Mouse (Mus musculus) neural tube, embryonic 10.5 days (tissue): Measurements from ENCODE around the gene Taok1.
"Not testable (repeated sequence)": the region's sequence is repeated elsewhere in the genome, so short reads cannot be mapped to it uniquely, and the experiment has no call there.

Experiments
- DNase-seq: peaks from one replicate; pipeline ENCODE4 v3.0.0-alpha.2; 2017; ENCODE audit warnings: low spot score; ENCODE audit errors: extremely low spot score

Gene Taok1

DNA sequence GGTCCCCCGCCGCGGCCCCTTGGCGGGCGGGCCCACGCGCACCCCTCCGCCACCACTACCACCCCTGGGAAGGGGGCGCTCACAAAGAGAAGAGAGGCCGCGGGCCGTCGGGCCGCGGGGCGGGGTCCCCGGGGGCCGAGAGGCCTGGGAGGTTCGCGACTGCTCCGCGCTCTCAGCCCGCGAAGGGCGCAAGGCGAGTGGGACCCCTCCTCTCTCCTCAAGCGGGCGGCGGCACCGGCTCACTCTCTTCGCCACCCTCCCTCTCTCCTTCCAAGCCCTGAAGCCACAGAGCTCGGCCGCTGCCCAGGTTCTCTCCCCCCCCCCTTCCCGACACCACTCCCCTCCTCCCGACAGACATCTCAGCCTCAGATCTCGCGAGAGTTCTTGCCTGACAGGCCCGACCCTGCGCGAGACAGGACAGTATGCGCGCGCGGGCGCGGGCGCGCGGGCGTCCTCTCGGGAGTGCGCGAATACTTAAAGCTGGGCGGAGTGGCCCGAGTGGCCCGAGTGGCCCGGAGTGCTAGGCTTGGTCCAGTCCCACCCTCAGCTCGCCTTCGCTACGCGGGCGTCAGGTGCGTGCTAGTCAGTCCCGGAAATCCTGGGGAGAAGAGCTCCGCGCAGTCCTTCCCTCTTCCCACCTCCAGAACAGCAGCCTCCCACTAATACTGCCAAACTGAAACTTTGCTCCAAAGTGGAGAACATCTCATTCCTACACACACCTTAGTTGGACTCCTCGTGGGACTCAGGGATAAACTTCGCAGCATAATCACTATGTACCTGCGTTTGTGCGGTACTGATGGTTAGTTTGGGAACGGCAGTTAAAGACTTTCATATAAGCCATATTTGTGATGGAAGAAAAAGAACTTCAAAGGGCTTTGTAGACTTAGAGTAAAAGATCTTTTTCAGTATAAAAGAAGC is at the start of gene Taok1:
TSS of gene Taok1 (minus strand) at position 278 of the 918 bp plus-strand sequence.
- peak; percentile 96 for DNase-seq

DNA sequence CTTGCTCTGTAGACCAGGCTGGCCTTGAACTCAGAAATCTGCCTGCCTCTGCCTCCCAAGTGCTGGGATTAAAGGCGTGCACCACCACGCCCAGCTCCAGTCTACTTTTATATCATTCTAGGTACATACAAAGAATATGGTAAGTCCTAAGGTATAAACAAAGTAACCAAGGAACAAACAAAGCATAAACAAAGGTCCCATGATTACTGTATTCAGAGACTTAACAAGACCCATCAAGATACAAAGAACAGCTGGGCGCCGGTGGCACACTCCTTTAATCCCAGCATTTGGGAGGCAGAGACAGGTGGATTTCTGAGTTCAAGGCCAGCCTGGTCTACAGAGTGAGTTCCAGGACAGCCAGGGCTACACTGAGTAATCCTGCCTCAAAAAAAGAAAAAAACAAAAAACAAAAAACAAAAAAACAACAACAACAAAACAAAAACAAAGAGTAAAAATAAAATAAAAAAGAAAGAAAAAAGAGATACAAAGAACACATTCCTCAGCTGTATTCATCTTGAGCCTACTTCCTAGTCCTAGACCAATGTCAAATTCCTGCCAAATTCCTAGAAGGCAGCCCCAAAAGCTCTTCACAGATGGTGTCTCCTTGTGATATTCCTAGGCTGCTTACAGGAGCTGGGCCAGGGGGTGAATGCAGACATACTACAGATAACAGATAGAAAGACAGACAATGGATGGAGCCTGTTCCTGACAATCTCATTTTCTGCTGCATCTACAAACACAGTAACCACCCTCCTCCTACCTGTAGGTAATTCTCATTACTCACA is 46.0 kb upstream of the Taok1 start:
- not testable (repeated sequence) for DNase-seq

DNA sequence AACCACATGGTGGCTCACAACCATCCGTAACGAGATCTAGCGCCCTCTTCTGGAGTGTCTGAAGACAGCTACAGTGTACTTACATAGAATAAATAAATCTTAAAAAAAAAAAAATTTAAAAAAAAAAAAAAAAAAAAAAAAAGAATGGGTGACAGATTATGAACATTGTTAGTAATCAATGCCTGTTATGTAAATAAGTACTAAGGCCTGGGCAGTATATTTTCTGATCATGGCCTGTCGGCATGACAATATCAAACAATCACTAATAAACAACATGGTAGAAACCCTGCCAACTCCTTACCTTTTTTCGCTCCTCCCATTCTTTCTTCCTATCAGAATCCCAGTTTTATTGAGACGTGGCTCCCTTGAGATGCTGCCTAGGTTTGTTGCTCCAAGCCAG is 44.9 kb upstream of the Taok1 start:
- no peak for DNase-seq

DNA sequence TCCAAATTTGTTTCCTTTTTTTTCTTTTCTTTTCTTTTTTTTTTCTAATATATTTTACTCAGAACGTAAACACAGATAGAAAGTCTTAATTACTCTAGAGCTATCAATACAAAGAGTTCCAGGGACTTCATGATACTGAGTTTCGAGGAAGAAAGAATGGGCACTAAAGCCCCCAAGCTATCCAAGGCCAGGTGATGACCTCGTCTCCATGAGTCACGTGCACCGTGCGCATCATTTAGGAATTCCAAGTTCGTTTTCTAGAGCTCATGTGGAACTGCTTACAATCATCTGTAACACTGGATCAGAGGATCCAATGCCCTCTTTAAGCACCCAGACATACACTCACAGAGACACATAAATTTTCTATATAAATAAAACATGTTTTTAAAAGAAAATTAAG is 41.3 kb upstream of the Taok1 start:
- DNase-seq: no peak

DNA sequence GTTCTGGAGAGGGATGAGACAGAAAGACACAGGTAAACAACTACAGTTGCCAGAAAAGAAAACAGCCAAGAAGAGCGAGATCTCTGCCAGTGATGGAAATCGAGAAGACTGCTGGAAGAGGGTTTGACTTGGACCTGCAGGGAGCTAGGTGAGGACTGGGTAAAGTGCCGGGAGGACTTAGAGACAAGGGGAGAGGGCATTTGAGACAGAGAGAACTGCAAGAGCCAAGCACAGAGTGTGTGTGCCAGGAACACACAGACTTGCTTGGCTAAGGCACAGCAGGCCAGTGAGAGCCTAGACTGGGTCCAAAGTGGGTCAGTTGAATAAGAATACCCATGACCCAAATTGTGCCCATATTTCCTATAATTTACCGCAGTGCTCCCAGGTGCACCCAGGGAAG is 37.9 kb upstream of the Taok1 start:
- DNase-seq: no peak

DNA sequence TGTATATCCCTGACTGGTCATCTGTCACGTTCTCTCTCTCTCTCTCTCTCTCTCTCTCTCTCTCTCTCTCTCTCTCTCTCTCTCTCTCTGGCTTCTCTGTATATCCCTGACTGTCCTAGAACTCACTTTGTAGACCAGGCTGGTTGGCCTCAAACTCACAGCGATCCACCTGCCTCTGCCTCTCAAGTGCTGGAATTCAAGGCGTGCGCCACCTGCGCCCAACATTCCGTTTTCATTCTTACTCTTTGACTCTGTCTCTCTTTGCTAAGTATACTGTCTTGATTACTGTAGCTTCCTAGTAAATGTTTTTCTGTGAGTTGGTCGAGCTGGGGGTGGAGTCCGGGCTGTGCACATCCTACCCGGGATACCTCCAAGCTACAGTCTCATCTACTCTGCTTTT is 33.8 kb upstream of the Taok1 start:
- no peak for DNase-seq

DNA sequence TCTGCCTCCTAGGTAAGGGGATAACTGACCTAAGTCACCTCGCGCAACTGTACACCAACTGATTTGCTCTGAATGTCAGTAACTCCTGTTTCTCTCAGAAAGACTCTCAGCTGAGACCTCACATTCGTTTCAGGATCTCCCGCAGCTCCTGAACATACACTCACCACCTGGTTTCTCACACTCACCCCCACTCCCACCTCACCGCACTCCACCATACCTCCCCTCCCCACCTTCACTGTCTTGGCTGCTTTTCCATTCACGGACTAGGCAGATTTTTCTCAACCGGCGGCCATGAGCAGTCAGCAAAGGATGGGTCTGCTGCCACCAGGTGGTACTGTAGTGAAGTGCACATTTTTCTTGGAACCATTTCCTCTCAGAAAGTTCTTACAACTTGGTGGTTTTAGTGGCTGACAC is 22.6 kb upstream of the Taok1 start:
- peak; percentile 79 for DNase-seq

DNA sequence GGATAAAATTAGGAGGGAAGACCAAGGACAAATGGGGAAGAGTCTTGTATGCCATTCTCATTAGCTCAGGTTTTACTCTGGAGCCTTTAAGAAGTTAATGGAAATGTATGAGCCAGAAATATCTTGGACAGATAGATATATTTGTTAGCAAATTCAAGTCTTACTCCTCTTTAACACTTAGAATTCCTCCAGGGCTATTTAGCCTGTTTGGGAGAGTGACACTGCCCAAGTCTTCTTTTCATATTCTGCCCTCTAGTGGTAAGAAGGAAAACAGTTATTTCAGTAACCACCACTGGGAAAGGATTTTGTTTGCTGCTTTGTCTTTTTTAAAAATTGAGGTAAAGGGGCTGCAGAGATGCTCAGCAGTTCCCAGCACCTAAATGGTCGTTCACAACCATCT is 21.9 kb upstream of the Taok1 start:
- no peak for DNase-seq

DNA sequence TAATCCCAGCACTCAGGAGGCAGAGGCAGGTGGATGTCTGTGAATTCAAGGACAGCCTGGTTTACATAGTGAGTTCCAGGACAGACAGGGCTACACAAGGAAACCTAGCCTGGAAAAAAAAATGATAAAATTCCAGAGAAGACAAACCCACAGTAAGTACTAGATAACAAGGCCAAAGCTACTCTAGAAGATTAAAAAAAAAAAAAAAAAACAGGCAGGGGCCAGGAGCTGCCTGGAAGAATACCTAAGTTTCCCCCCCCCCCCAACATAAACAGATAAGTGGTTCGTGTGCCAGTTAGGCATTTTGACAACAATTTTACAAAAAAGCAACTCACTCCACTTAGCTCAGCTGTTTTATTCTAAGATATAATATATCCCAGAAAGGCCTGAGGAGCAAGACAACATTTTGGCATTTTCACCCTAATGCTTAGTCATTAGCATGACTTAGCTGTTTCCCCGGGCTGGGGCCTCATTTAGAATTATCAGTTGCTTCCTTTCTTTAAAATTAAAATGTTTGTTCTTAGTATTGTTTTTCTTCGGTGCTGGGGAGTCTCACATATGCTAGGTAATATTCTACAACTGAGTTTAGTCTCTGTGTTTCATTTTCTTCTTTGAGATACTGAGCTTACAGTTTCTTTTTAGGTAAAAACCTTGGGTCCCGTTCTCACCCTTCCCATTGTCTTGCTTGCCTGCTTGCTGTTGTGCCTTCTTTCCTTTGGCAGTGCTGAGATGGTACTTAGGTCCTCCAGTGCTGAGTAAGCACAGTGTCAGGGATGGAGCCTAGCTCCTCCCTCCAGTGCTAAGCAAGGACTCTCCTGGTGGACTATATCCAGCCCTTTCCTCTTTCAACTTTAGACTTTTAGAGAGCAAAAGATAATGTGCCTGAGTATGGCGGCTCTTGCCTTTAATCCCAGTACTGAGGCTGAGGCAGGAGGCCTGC is 19.3 kb upstream of the Taok1 start:
- no peak for DNase-seq

DNA sequence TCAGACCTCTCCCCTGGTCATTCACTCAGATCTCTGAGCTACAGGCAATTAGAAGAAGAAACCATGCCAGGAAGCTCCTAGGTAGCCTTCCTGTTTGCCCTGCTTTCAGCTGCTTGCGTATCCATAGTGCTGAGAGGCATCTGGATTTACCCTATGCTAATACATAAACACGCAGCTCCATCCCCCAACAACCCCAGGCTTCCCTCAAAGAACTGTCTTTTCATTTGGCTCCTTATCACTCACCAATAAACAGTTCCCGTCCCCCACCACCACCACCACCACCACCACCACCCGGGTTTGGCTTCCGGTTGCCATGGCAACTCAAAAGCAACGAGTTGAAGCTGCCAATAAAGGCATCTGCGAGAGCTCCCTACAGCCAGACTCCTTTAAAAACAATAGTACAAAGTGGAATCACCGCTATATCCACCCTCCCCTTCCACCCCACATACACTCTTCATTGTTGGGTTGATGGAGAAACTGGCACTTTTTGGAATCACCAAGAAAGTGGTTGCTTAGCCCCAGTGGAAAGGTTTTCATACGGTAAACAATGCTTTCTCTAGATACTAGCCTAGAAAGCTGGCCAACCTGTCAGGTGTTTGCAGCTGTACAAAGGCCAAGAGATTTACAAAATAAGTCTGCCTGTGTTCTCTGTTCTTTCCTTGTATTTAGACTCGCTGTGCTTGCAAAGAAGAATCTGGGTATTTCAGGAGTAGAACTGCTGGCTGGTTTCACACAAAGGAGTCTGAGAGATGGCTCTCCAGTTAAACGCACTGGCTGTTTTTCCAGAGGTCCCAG is 17.6 kb upstream of the Taok1 start:
- peak; percentile 55 for DNase-seq

DNA sequence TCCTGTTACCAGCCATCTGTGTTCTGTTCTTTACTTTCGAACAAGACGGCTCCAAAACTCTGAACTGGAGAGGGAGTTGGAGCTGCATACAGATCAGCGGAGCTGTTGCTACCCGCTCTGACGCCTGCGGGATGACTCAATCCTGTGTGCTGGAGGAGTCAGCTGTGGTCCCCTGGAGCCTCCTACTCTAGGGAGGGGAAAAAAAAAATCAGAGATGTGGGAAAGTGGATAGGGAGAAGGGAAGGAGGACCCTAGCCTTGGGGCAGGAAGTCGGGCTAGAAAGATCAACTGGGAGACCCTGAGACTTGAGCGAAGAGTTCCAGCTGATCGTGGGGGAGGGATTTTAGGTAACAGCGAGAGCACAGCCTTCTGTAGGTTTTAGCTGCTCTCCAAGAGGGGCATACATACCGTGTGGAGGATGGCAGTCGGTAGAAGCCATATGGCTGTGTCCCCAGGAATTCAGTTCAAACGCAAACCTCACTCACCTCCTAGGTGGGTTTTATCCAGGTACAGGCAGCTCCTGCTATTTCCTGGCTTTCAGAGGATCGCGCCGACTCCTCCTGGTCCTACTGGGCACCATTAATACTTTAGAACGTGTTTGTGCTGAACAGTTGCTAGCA is 16.9 kb upstream of the Taok1 start:
- DNase-seq: peak; percentile 27

DNA sequence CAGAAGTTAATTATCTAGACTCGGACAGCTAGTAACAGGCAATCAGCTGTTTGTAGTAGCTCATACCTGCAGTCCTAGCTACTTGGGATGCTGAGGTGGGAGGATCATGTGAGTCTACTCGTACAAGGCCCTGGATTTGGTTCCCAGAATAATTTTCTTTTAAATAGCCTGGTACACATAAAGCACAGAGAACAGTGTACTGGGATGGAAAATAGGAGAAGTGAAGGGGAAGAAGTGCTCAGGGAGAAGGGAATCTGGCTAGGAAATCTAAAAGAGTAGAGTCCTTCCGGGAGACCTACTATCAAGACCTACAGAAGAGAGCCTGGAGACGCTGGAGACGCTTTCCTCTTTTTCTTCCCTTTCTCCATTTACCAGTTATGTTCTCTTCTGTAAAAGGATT is 16.4 kb upstream of the Taok1 start:
- DNase-seq: no peak

DNA sequence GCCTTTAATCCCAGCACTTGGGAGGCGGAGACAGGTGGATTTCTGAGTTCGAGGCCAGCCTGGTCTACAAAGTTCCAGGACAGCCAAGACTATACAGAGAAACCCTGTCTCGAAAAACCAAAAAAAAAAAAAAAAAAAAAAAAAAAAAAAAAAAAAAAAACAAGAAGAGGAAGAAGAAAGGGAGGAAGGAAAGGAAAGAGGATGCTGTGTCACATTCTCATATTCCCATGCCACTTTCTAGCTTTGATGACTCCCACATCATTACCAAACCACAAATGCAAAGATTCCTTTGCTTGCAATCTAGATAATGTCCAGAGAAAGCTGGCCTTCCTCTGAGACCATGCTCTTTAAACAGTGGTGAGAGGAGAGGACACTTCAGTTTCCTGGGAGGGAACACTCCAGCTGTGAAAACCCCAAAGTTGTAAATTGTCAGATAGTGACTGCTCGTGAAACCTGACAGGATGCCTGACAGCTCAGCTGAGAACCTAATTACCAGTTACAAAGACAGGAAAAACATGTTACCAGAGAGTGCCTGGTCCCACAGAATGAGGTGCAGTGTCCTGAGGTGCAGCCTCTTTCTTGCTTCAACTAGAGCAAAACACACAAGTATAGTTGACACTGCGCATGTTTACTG is 14.4 kb upstream of the Taok1 start:
- no peak for DNase-seq

DNA sequence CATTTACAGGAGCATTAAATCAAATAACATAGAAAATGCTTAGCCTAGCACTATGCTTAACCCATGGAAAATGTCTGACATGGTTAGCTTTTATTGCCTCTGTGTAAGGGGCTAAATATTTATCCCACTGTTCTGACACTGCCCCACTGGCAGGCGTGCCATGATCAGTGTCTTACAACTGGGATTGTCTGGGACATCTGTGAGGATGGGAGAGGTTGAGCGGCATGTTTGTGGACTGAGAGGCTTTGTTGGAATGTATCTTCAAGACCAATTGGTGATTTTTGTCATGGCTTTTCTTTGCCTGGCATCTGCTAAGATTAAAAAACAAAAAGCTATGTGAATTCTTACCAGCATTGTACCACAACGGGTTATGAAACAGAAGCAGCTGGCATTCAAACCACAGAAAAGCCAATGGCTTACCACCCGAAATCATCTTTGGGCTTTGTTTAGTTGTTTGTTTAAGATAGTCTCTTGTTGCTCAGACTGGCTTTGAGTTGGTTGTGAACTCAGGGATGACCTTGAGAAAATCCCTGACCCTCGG is 7.5 kb upstream of the Taok1 start:
- no peak for DNase-seq

DNA sequence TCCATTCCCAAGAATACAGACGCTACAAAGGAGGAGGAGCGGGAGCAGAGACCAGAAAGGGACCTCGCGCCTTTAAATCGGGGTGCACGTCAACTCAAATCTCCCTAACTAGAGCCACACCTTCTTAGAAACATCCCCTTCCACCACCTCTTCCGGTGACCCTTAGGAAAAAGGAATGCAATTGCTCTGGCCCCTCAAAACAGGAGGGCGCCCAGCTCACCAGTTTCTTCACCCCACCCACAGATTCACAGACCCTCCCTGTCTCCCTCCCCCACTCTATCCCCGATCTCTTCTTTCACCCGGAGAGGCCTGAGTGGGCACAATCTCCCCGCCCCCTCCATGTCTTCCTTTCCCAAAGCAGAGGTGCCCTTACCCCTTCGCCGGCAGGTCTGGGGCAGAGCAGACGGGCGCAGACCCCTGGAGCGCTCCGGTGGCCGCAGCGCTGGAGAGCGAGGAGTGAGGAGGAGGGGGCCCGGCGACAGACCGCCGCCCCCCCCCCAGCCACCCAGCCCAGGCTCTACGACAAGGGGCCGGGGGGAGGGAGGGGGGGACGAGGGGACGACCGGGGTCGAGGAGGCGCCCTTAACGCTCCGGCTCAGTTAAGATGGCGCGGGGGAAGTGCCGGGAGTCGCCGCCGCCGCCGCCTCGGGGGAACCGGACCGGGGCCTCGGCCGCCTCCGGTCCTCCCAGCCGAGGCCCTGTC is 629 bp downstream of the Taok1 start:
- peak; percentile 76 for DNase-seq

DNA sequence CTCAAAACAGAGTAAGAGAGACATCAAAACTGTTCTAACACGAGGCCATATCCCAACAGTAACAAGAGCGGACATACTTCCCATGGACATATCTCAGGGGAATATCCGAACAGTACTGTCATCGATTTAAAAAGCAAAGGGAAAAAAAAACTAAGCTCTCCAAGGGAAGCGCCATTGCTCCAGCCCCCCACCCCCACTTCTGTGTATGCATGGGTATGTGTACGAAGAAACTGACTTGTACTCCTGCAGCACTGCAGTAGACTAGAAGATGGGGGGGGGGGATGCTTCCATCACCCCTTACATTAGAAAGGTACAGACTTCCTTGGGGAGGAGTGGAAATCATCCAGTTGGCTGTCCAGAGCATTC is 1.2 kb downstream of the Taok1 start:
- no peak for DNase-seq

DNA sequence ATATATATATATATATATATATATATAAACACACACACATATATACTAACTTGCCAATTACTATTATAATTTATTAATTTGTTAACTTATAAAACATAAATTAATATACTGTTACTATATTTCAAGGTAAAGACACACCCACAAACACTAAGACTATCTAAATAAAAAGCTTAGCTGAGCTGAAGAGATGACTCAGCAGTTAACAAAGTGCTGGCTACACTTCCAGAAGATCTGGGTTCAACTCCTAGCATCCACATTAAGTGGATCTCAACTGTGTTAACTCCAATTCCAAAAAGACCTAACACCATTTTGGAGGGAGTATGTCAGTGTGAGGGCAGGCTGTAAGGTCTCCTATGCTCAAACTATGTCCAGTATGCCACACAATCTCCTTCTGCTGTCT is 10.3 kb downstream of the Taok1 start:
- DNase-seq: no peak

DNA sequence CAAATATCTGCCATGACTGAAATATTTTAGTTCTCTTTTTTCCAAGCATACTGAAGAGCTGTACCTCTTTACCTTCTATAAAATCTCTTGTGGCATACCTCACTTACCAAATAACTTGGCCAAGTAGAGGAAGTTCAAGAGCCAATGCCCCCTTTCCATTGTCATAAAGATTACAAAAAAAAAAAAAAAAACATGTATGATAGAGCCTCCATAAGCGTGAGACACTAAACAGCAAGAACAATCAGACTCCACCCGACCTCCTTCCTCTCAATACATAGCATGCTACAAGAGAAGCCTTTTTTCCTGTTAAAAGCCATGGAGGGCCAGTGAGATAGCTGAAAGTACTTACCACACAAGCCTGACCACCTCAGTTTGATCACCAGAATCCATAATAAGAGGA is 16.2 kb downstream of the Taok1 start:
- DNase-seq: no peak

DNA sequence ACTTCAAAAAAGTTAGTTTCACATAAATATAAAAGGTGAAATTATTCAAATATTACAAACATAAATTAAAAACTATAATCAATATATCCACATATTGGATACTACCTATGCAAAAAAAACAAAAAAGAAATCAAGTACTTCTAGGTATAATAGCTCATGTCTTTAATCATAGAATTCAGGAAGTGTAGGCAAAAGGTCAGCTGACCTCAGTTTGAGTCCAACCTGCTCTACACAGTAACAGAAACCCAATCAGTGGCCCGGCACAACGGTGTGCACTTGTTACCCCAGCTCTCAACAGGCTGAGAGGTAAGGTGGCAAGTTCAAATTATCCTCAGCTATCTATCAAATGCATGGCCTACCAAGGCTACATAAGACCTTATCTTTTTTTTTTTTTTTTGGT is 16.8 kb downstream of the Taok1 start:
- DNase-seq: no peak
